Mouse (Mus musculus): ENCODE measurements around the gene Zfp11.
"Not testable (repeated sequence)": the region's sequence is repeated elsewhere in the genome, so short reads cannot be mapped to it uniquely, and the experiment has no call there.

Gene Zfp11

GRCm38 (mm10) chr5:129670036-129670458, at the start of gene Zfp11:
Gene Zfp11, minus strand, starts transcription at chr5:129670099.
- CTCF ChIA-PET, result no interaction called here

- CTCF ChIA-PET, result interaction anchor here (0.6 kb wide), 1 partner anchor 196 kb away, joined by 4 read pairs; no protein-coding TSS in a partner anchor
Measured at GRCm38 (mm10) chr5:129717016-129717415, 47.1 kb upstream of the Zfp11 start.

- CTCF ChIA-PET, result no interaction called here
Measured at GRCm38 (mm10) chr5:129715326-129715861, 45.5 kb upstream of the Zfp11 start, which contains the start of gene Mrps17. Gene Mrps17, plus strand, starts transcription at chr5:129715497.

GRCm38 (mm10) chr5:129708412-129708811, 38.5 kb upstream of the Zfp11 start, which contains the start of gene Sept14:
Gene Sept14, minus strand, starts transcription at chr5:129708512.
- CTCF ChIA-PET, result no interaction called here

DNA sequence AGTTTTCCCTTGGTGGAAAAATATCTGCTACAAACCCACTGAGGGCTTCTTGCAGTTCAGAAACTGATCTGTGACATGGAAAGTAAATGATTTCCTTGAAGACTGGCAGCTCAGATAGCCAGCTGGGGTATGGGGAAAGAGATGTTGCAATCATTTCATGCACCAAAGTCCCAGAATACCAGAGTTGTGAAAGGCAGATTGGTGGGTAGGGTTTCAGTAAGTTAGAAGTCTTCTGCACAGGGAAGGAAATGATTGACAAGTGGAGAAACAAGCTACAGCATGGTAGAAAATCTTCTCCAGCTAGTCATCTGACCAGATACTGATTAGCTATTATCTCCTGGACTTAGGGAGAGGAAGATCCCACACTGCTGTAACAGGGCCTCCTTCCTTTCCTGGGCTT, 33.5 kb upstream of the Zfp11 start:
- CTCF ChIA-PET, result no interaction called here

DNA sequence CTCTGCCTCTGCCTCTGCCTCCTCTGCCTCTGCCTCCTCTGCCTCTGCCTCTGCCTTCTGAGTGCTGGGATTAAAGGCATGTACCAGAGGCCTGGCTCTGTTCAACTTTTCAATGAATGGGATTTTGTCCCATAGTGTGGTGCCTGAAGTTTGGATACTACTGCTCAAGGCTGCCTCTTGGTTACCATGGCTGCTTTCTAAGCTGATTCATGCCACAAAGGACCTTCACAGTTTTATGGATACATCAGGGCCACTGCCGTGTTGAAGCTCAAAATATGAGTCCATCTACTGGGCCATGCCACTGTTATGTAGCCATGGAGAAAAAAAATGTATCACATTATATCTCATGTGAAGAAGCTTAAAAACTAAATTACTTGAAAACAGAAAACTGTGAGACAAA, 31.8 kb upstream of the Zfp11 start:
- CTCF ChIA-PET, result interaction anchor here (0.6 kb wide), 1 partner anchor 434 kb away, joined by 8 read pairs; no protein-coding TSS in a partner anchor

DNA sequence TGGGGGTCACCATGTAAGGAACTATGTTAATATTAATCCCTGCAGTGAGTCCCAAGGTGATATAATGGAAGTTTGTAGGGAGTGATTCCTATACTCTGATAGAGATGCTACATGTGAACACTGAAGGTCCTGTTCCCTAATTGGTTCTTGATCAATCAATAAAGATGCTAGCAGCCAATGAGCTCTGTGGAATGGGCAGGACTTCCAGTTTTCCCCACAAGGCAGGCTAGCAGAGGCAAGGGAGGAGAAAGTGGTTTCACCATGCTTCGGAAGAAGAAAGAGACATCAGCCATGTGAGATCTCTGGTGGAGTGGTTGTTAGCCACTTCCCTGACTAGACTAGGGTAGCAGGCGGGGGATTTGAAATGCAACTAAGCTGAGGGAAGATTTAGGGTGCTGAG, 30.6 kb upstream of the Zfp11 start:
- CTCF ChIA-PET, result no interaction called here

DNA sequence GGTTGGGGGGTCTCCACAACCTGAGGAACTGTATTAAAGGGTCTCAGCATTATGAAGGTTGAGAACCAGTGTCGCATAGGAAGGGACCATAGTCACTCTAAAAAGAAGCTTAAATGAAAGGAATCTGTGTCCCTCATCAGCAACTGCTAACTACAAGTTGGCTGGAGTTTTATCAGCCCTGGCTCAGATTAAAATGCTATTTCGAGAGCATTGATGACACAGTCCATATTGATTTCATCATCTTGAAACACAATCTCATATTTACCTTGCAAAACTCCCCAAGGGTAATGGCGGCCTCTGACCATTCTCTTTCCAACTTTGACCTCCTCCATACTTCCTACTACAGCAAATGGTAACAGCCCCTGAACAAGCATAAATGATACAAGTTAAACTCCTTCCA, 20.6 kb upstream of the Zfp11 start:
- CTCF ChIA-PET, result no interaction called here

GRCm38 (mm10) chr5:129687621-129688020, 17.7 kb upstream of the Zfp11 start:
- CTCF ChIA-PET, result no interaction called here

GRCm38 (mm10) chr5:129685141-129685540, 15.2 kb upstream of the Zfp11 start:
- CTCF ChIA-PET, result not testable (repeated sequence)

- CTCF ChIA-PET, result interaction anchor here (0.8 kb wide), 1 partner anchor 116 kb away, joined by 6 read pairs; no protein-coding TSS in a partner anchor
Measured at GRCm38 (mm10) chr5:129669453-129670035, 355 bp downstream of the Zfp11 start.

DNA sequence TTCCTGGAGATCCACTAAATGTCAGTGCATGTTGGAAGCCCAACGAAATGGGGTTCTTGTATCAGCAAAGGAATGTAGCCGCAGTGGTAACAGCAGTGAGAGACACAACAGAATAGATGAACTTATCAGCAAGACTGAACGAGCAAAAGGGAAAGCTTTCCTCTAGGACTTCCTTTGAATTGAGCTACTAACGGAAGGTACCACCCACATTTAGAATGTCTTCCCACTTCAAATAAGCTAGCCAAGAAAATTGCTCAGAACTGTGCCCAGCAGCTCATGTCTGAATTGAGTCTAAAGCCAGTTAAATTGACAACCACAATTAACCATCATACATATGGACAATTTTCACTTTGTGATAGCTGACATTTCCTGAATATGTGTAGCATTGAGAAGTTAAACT, 2.0 kb downstream of the Zfp11 start:
- CTCF ChIA-PET, result no interaction called here

DNA sequence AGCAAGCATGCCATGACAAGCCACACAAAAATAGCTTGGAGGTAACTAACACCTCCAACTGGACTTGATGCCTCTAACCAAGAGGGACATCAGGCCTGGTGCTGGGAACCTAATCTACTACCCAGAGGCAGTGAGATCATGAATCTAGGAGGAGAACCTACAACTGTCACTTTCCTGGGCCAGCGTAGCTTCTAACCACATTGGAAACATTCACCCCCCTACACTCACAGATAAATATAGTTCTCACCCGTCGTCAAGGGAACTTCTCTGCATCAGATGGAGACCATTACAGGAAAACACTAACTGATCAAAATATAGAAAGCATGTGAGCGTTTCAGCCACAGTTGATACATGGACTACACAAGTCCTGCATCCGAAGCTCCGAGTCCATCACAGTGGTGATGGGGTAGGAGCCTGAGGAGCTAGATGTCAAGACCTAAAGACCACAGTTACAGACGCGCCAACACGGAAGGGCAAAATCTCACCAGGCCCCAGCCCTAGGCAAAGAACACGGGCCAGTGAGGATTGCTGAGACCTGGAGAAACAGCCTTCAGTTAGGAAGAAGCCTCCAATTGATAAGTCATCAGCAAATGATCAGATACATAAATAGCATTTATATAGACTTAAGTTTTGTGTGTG, 3.5 kb downstream of the Zfp11 start:
- CTCF ChIA-PET, result no interaction called here

GRCm38 (mm10) chr5:129664090-129664489, 5.8 kb downstream of the Zfp11 start:
- CTCF ChIA-PET, result no interaction called here

- CTCF ChIA-PET, result interaction anchor here (0.5 kb wide), 1 partner anchor 17 kb away, joined by 3 read pairs; no protein-coding TSS in a partner anchor
Measured at GRCm38 (mm10) chr5:129657931-129658330, 12.0 kb downstream of the Zfp11 start.

DNA sequence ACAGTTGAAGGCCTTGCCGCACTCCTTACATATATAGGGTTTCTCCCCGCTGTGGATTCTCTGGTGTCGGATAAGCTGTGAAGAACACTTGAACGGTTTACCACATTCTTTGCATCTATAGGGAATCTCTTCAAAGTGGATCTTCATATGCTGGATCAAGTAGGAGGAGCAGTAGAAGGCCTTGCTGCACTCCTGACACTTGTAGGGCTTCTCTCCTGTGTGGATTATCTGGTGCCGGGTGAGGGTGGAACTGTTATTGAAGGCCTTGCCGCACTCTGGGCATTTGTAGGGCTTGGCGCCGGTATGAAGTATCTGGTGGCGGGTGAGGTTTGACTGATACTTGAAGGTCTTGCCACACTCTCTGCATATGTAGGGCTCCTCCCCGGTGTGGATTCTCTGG, 12.9 kb downstream of the Zfp11 start:
- CTCF ChIA-PET, result no interaction called here

DNA sequence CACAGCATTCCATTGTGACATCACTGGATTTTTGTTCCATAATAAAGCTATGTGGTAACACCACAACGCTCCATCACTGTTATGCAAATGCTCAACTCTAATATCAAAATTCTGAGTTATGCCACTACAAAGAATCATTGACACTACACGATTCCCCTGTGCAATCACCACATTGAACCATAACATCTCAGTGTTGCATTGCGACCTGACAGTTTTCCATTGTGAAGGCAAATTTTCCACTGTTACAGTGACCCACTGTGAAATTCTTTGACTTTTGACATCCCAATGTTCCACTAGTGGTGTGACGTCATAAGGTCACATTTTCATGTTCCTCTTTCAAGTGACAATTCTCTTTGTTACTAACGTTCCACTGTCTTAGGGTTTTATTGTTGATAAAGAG, 19.0 kb downstream of the Zfp11 start:
- CTCF ChIA-PET, result no interaction called here

GRCm38 (mm10) chr5:129632270-129633250, 37.3 kb downstream of the Zfp11 start:
- CTCF ChIA-PET, result not testable (repeated sequence)

GRCm38 (mm10) chr5:129626586-129626985, 43.3 kb downstream of the Zfp11 start:
- CTCF ChIA-PET, result not testable (repeated sequence)

- CTCF ChIA-PET, result no interaction called here
Measured at GRCm38 (mm10) chr5:129626099-129626498, 43.8 kb downstream of the Zfp11 start.

DNA sequence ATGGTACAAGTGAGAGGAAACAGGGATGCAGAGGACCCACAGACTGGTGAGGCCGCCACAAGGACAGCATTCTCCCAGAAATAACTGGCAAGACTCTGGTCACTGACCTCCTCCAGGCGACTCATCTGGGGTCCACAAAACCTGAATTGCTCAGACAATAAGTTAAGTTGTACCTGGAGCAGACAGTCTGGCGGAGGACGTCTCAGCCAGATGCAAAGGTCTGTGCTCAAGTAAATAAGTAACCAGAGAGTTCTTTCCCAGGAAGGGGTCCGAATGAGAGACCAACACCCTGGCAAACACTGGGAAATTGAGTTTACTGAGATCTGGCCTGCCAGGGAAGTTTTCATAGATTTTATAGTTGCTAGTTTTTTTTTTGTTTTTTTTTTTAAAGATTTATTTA, 48.5 kb downstream of the Zfp11 start:
- CTCF ChIA-PET, result no interaction called here

DNA sequence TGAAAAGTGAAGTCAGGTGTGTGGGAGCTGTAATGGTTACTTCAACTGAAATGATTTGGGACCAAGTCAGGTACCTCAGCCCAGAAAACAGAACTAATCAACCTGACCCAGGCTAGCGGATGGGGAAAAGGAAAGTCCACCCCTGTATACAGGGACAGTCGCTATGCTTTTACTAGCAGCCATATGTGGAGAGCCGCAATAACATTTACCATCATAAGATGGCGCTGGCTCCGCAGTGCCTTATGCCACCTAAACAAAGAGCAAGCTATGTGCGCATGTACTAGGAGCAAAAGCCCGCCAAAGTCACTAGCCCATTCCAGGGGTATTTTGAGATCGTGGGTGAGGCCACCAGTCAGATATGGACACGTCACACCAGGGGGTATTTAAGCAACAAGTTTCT, 49.3 kb downstream of the Zfp11 start:
- CTCF ChIA-PET, result not testable (repeated sequence)

All from spleen, embryonic (tissue).